Mouse (Mus musculus) kidney, postnatal 14 days (tissue): ENCODE data around the gene Cep131.

Experiments used
- DNase-seq: peaks from one replicate; pipeline ENCODE4 v3.0.0; 2022; ENCODE audit warnings: mixed read lengths

Cep131 gene

DNA sequence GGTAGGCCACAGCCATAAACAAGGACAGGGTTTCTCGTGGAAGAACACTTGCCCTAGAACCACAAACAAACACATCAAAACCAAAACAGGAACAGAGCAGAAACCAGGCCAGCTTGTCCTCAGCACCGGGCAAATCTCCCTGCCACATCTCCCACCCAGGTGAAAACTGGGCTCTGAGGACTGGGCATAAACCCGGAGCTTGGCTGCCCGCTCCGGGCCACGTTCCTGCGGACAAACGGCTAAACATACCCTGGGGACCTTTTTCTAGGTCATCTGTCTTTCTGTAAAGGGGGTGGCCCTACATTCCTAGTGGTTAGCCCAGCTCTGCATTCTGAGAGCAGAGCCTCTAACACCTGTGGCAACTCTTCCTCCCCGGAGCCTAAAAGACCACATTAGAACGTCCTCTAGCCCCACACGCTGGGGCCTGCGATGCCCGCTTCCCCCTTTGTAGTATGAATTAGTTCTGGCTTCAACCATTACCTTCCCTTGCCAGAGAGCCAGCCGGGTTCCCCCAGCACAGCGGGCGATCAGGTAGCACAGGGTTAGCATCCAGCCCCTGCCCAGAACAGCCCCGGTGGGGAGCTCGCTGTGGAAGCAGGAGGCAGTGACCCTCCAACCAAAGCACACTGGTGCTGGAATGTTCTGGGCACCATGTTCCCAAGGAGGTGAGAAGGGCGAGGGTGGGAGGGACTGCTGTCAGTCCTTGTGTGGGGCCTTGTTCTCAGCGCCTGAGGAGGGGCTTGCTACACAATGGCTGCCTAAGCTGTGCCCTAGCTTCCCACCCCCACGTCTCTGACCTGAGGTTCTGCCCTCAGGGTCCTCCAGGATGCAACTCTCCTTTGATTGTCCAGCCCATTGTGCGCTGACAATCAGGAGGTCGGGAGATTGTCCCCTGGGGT, 66.8 kb downstream of the Cep131 start:
- DNase-seq: no peak

GRCm38 (mm10) chr11:120017011-120017410, 69.6 kb downstream of the Cep131 start:
- no peak for DNase-seq

GRCm38 (mm10) chr11:120014758-120015157, 71.9 kb downstream of the Cep131 start:
- DNase-seq: no peak
